Mouse (Mus musculus) c-Kit-negative CD71-positive TER-119-positive erythroid progenitor cells, embryonic 14.5 days (primary cell): ENCODE data around the gene Gm732.

ENCODE experiments used
- DNase-seq: peaks from one replicate; pipeline ENCODE4 v3.0.0-alpha.2; 2013; ENCODE audit warnings: low read depth, low spot score

The Gm732 gene

GRCm38 (mm10) chrX:107948365-107948764, at the start of gene Gm732:
Gene Gm732 (minus strand): TSS chrX:107948465.
- no peak for DNase-seq
